Mouse (Mus musculus) liver, adult 2 months (tissue): ENCODE results near the gene Eef1a1.

Experiments used
- CTCF ChIP-seq: fragments of 200-500 bp; IDR thresholded peaks from 2 replicates; pipeline ENCODE4 v1.5.1; 2011; ENCODE audit warnings: low read depth, low read length, control low read depth
- POLR2A ChIP-seq: fragments of 200-500 bp; IDR thresholded peaks from 2 replicates; pipeline ENCODE4 v1.6.1; 2011; ENCODE audit warnings: low read length, control low read depth; ENCODE audit not compliant: insufficient read depth; ENCODE audit errors: extremely low read depth

GRCm38 (mm10) chr9:78506722-78507077 lies 17.7 kb upstream of the Eef1a1 start:
- no peak for TF ChIP-seq CTCF
- TF ChIP-seq POLR2A: no peak
